Mouse (Mus musculus) midbrain, embryonic 10.5 days (tissue): ENCODE data around the gene Rala. TPM values are rescaled to one million over a fixed set of nuclear protein-coding genes. Genes with fewer than 3 reads are reported as not detected.

Experiments
- DNase-seq: peaks from one replicate; pipeline ENCODE4 v3.0.0-alpha.2; 2017; ENCODE audit warnings: low spot score
- H3K27ac ChIP-seq: fragments of 300-500 bp; sonication (generic); replicated peaks from 2 replicates; pipeline ENCODE4 v1.5.1; 2016; ENCODE audit warnings: mild to moderate bottlenecking
- H3K27me3 ChIP-seq: fragments of 300-500 bp; sonication (generic); 2 replicates; pipeline ENCODE4 v1.6.1; 2016; ENCODE audit warnings: low read depth, mild to moderate bottlenecking; ENCODE audit not compliant: poor library complexity, severe bottlenecking
- H3K36me3 ChIP-seq: fragments of 300-500 bp; sonication (generic); 2 replicates; pipeline ENCODE4 v1.6.1; 2016; ENCODE audit warnings: mild to moderate bottlenecking, moderate library complexity
- H3K4me1 ChIP-seq: fragments of 300-500 bp; sonication (generic); 2 replicates; pipeline ENCODE4 v1.6.1; 2016
- H3K4me3 ChIP-seq: fragments of 300-500 bp; sonication (generic); 2 replicates; pipeline ENCODE4 v1.5.1; 2016; ENCODE audit warnings: mild to moderate bottlenecking, moderate library complexity
- H3K9me3 ChIP-seq: fragments of 300-500 bp; sonication (generic); replicated peaks from 2 replicates; pipeline ENCODE4 v1.6.1; 2016; ENCODE audit warnings: mild to moderate bottlenecking
- WGBS: fragments of 180-500 bp; shearing (Covaris S2); methylation state at CpG from one replicate; pipeline ENCODE4 v1.1.7; 2016; 5-methylcytosine and 5-hydroxymethylcytosine counted together
- polyA plus RNA-seq: library from polyadenylated mRNA; unstranded; fragments of >200 nt; fragmentation: Nextera tagmentation; extraction: Ambion mirVana; gene quantifications from 2 replicates; pipeline ENCODE4 v1.2.1, GENCODE M21; 2016

The Rala gene
- polyA plus RNA-seq, result 116 and 120 TPM in 2 replicates

- 10% methylated on average over 69 of the region's 69 CpGs for WGBS
- Histone ChIP-seq H3K4me1 (peaks cover 20% of the 10 kb centered on the region), H3K36me3 (peaks cover 14% of the 10 kb centered on the region), H3K27me3 (0 out of 2 replicates have a peak, but pooled peaks cover 3% of the 10 kb centered on the region), H3K9me3 (no peaks in the 10 kb centered on the region), H3K4me3 (peak within 1 kb of the TSS; percentile 93), H3K27ac (peak within 1 kb of the TSS; percentile 99)
- peak; percentile 94 for DNase-seq
These were observed at the start of gene Rala for GRCm38 (mm10) chr13:17944078-17944917. Gene Rala (minus strand): TSS chr13:17944239.

GRCm38 (mm10) chr13:17993515-17993847, 49.4 kb upstream of the Rala start:
- no peak for DNase-seq
- Histone ChIP-seq H3K27ac (peak overlapping the region; percentile 88), H3K4me3 (peak overlapping the region; percentile 88), H3K27me3 (no peaks in the 10 kb centered on the region), H3K36me3 (peaks cover 19% of the 10 kb centered on the region), H3K9me3 (no peaks in the 10 kb centered on the region), H3K4me1 (peaks cover 12% of the 10 kb centered on the region)
- 44% methylated on average over 7 of the region's 7 CpGs for WGBS

GRCm38 (mm10) chr13:17992697-17993514, 48.9 kb upstream of the Rala start, which contains the start of gene Yae1d1:
Gene Yae1d1 (minus strand): TSS chr13:17993349.
- no peaks in the 10 kb centered on the region for H3K27me3 ChIP-seq
- peak; percentile 94 for DNase-seq
- no peaks in the 10 kb centered on the region for H3K9me3 ChIP-seq
- peak within 1 kb of the TSS; percentile 88 for H3K27ac ChIP-seq
- H3K36me3 ChIP-seq, result peaks cover 20% of the 10 kb centered on the region
- under 1% methylated on average over 54 of the region's 54 CpGs for WGBS
- H3K4me3 ChIP-seq, result peak within 1 kb of the TSS; percentile 88
- H3K4me1 ChIP-seq, result peaks cover 12% of the 10 kb centered on the region

GRCm38 (mm10) chr13:17992009-17992408, 48.0 kb upstream of the Rala start:
- DNase-seq, result no peak
- Histone ChIP-seq H3K4me3 (peak overlapping the region; percentile 88), H3K9me3 (no peaks in the 10 kb centered on the region), H3K4me1 (peaks cover 12% of the 10 kb centered on the region), H3K27ac (no peak overlapping the region), H3K27me3 (no peaks in the 10 kb centered on the region), H3K36me3 (peaks cover 29% of the 10 kb centered on the region)
- 82% methylated on average over 4 of the region's 4 CpGs for WGBS

- Histone ChIP-seq H3K36me3 (peaks cover 69% of the 10 kb centered on the region), H3K4me1 (no peaks in the 10 kb centered on the region), H3K9me3 (no peaks in the 10 kb centered on the region), H3K4me3 (no peak overlapping the region), H3K27ac (no peak overlapping the region), H3K27me3 (no peaks in the 10 kb centered on the region)
- DNase-seq, result no peak
- WGBS, result 62% methylated on average over 4 of the region's 4 CpGs
These were observed 39.2 kb upstream of the Rala start for GRCm38 (mm10) chr13:17983194-17983593.

GRCm38 (mm10) chr13:17982634-17983033, 38.6 kb upstream of the Rala start:
- Histone ChIP-seq H3K27me3 (no peaks in the 10 kb centered on the region), H3K36me3 (peaks cover 65% of the 10 kb centered on the region), H3K4me1 (no peaks in the 10 kb centered on the region), H3K9me3 (no peaks in the 10 kb centered on the region), H3K4me3 (no peak overlapping the region), H3K27ac (no peak overlapping the region)
- DNase-seq, result no peak
- 88% methylated on average over 5 of the region's 5 CpGs for WGBS

- 84% methylated on average over 8 of the region's 8 CpGs for WGBS
These were observed 33.1 kb upstream of the Rala start for GRCm38 (mm10) chr13:17976854-17977739.

GRCm38 (mm10) chr13:17975891-17976290, 31.9 kb upstream of the Rala start:
- Histone ChIP-seq H3K27me3 (no peaks in the 10 kb centered on the region), H3K4me3 (no peak overlapping the region), H3K27ac (no peak overlapping the region), H3K36me3 (peaks cover 3% of the 10 kb centered on the region; the same call in 1 of the 2 replicates), H3K4me1 (no peaks in the 10 kb centered on the region), H3K9me3 (no peaks in the 10 kb centered on the region)
- no peak for DNase-seq
- 84% methylated on average over 2 of the region's 2 CpGs for WGBS

More at GRCm38 (mm10) chr13:17976854-17977739, 33.1 kb upstream of the Rala start:
- no peak for DNase-seq
- Histone ChIP-seq H3K27me3 (no peaks in the 10 kb centered on the region), H3K9me3 (no peaks in the 10 kb centered on the region), H3K27ac (no peak overlapping the region), H3K36me3 (peaks cover 10% of the 10 kb centered on the region), H3K4me3 (no peak overlapping the region), H3K4me1 (no peaks in the 10 kb centered on the region)

DNA sequence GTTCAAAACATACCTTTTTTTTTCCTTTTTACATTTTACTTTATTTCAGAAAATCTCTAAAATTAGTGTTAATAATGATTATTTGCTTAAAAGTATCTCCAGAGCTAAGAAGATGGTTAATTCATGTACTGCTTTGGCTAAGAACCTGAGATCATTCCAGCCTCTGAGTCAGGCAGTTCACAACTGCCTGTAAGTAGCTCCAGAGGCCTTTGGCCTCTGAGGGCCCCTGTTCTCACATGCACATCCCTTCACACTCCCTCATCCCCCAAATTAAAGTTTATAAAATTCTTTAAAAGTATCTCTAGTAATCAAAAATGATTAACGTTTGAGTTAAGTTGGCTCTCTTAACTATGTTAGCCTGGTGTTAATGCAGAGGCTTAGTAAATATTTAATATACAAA, 31.4 kb upstream of the Rala start:
- H3K27me3 ChIP-seq, result no peaks in the 10 kb centered on the region
- no peaks in the 10 kb centered on the region for H3K4me1 ChIP-seq
- no peak overlapping the region for H3K4me3 ChIP-seq
- no peak for DNase-seq
- WGBS, result 82% methylated on average over 1 of the region's 1 CpGs
- no peaks in the 10 kb centered on the region for H3K9me3 ChIP-seq
- no peak overlapping the region for H3K27ac ChIP-seq
- H3K36me3 ChIP-seq, result peaks cover 3% of the 10 kb centered on the region; the same call in 1 of the 2 replicates

DNA sequence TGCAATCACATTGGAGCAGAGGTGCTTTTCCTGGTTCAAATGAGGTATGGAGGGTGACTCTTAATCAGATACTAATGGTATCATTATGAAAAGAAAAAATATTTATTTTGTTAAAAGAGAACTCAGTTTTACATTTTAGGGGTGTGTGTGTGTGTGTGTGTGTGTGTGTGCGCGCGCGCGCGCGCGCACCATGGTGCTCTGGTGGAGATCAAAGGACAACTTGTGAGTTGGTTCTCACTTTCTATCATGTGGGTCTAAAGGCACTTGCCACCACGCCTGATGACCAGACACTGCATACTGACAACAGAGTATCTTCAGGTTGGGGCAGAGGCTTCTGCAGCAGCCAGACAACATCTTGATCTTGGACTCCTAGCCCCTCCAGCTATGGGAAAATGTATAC, 30.7 kb upstream of the Rala start:
- no peaks in the 10 kb centered on the region for H3K4me1 ChIP-seq
- no peaks in the 10 kb centered on the region for H3K9me3 ChIP-seq
- no peak overlapping the region for H3K4me3 ChIP-seq
- DNase-seq, result no peak
- H3K36me3 ChIP-seq, result no peaks in the 10 kb centered on the region
- 95% methylated on average over 9 of the region's 9 CpGs for WGBS
- no peaks in the 10 kb centered on the region for H3K27me3 ChIP-seq
- H3K27ac ChIP-seq, result no peak overlapping the region

DNA sequence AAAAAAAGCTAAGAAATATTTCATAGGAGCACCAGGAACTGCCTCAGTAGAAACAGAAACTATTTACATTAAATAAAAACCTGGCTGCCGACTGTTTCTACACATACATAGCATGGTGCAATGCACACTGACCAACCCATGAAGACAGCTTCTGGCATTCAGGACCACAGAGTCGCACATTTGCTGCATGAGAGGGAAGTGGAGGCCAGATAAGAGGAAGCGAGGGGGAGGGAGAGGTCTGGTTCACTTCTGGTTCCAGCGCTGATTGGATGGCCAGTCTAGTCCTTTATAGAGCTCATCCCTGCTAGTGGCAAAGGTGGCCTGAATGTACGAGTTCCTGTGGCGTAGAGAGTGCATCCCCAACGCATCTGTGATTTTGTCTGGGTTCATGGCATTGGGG, 16.6 kb upstream of the Rala start:
- Histone ChIP-seq H3K4me1 (no peaks in the 10 kb centered on the region), H3K27me3 (no peaks in the 10 kb centered on the region), H3K9me3 (no peaks in the 10 kb centered on the region), H3K36me3 (no peaks in the 10 kb centered on the region), H3K4me3 (no peak overlapping the region), H3K27ac (no peak overlapping the region)
- DNase-seq, result no peak
- WGBS, result 83% methylated on average over 7 of the region's 7 CpGs

DNA sequence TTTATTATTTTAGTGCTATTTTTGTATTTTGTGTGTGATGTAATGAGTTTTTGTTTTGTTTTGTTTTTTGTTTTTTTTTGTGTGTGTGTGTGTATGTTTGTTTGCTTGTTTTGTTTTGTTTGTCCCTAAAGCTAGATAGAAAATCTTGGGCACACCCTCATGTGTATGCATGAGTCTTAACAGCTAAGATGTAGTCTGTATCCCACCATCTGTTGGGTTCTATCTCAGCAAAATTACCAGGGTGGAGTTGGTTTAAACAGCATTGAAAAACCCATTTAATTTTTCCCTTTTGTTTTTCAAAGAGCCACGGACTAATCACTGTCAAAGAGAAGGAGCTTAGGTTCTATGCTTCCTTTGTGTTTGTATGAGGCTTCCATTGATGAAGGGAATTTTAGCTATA, 10.2 kb upstream of the Rala start:
- H3K27ac ChIP-seq, result no peak overlapping the region
- DNase-seq, result no peak
- H3K36me3 ChIP-seq, result no peaks in the 10 kb centered on the region
- H3K4me3 ChIP-seq, result no peak overlapping the region
- H3K9me3 ChIP-seq, result no peaks in the 10 kb centered on the region
- H3K4me1 ChIP-seq, result no peaks in the 10 kb centered on the region
- H3K27me3 ChIP-seq, result no peaks in the 10 kb centered on the region
- WGBS, result 71% methylated on average over 1 of the region's 1 CpGs
